Mouse (Mus musculus) monocyte, adult 5-6 weeks (primary cell): Measurements from ENCODE around the gene Wbp2. TPM values are rescaled to one million over a fixed set of nuclear protein-coding genes. Genes with fewer than 3 reads are reported as not detected.
A peak's percentile ranks its signal among the peaks of the same experiment; 100 is the strongest.

Experiments
- ATAC-seq: fragments of 153-309, 156-312 bp; replicated peaks from 2 replicates; pipeline ENCODE4 v1.8.0; 2017; ENCODE audit warnings: mild to moderate bottlenecking; ENCODE audit not compliant: low TSS enrichment, insufficient number of reproducible peaks, severe bottlenecking, poor library complexity, low FRiP score
- total RNA-seq: library from RNA; stranded (forward); fragments of 200-1000, 200-491, 200-594 nt; gene quantifications from 3 replicates; pipeline ENCODE4 v1.2.3, GENCODE M21; 2017

Gene Wbp2
- total RNA-seq, 1 experiment from 2014 or later: 59.0 TPM

GRCm38 (mm10) chr11:116110540-116110939 lies 23.7 kb upstream of the Wbp2 start:
- peak; percentile 51 for ATAC-seq

GRCm38 (mm10) chr11:116110131-116110530 lies 23.3 kb upstream of the Wbp2 start:
- no peak for ATAC-seq

GRCm38 (mm10) chr11:116109441-116110081 lies 22.8 kb upstream of the Wbp2 start:
- ATAC-seq: no peak

GRCm38 (mm10) chr11:116108464-116109137 lies 21.8 kb upstream of the Wbp2 start:
- no peak for ATAC-seq

GRCm38 (mm10) chr11:116107777-116108285 lies 21.0 kb upstream of the Wbp2 start:
- no peak for ATAC-seq

GRCm38 (mm10) chr11:116106963-116107776 lies 20.4 kb upstream of the Wbp2 start:
- no peak for ATAC-seq

GRCm38 (mm10) chr11:116106154-116106962 lies 19.6 kb upstream of the Wbp2 start:
- ATAC-seq: no peak

- no peak for ATAC-seq
These were observed 18.3 kb upstream of the Wbp2 start for GRCm38 (mm10) chr11:116105065-116105464.

- no peak for ATAC-seq
These were observed 17.3 kb upstream of the Wbp2 start for GRCm38 (mm10) chr11:116104006-116104646.

GRCm38 (mm10) chr11:116103572-116103971 lies 16.8 kb upstream of the Wbp2 start:
- ATAC-seq: no peak

- no peak for ATAC-seq
These were observed 15.7 kb upstream of the Wbp2 start for GRCm38 (mm10) chr11:116102472-116102871.

- no peak for ATAC-seq
These were observed 15.2 kb upstream of the Wbp2 start for GRCm38 (mm10) chr11:116101931-116102381.

GRCm38 (mm10) chr11:116100839-116101238 lies 14.0 kb upstream of the Wbp2 start:
- no peak for ATAC-seq

- peak; percentile 60; the same call in 1 of the 2 replicates for ATAC-seq
These were observed 13.6 kb upstream of the Wbp2 start for GRCm38 (mm10) chr11:116100385-116100784.

GRCm38 (mm10) chr11:116099462-116099861 lies 12.7 kb upstream of the Wbp2 start:
- ATAC-seq: no peak

GRCm38 (mm10) chr11:116098711-116099460 lies 12.1 kb upstream of the Wbp2 start:
- no peak for ATAC-seq
